Mouse (Mus musculus): Measurements from ENCODE around the gene Echdc2.
"Not testable (repeated sequence)": the region's sequence is repeated elsewhere in the genome, so short reads cannot be mapped to it uniquely, and the experiment has no call there.

Echdc2 gene

GRCm38 (mm10) chr4:108165152-108165895, at the start of gene Echdc2:
TSS of gene Echdc2 (plus strand) at chr4:108165437.
- peak; percentile 78 for DNase-seq (ENCODE audit: low spot score)

- no peak for DNase-seq (ENCODE audit: low spot score)
These were observed 48.8 kb upstream of the Echdc2 start for GRCm38 (mm10) chr4:108116466-108116865.

GRCm38 (mm10) chr4:108117488-108117887, 47.7 kb upstream of the Echdc2 start:
- DNase-seq (ENCODE audit: low spot score), result no peak

GRCm38 (mm10) chr4:108117924-108118876, 47.0 kb upstream of the Echdc2 start:
- DNase-seq (ENCODE audit: low spot score), result peak; percentile 93

GRCm38 (mm10) chr4:108124104-108124503, 41.1 kb upstream of the Echdc2 start:
- no peak for DNase-seq (ENCODE audit: low spot score)

GRCm38 (mm10) chr4:108126260-108126659, 39.0 kb upstream of the Echdc2 start:
- no peak for DNase-seq (ENCODE audit: low spot score)

- no peak for DNase-seq (ENCODE audit: low spot score)
These were observed 37.7 kb upstream of the Echdc2 start for GRCm38 (mm10) chr4:108127516-108127915.

- DNase-seq (ENCODE audit: low spot score), result no peak
These were observed 36.9 kb upstream of the Echdc2 start for GRCm38 (mm10) chr4:108128339-108128738.

- DNase-seq (ENCODE audit: low spot score), result no peak
These were observed 34.8 kb upstream of the Echdc2 start for GRCm38 (mm10) chr4:108130452-108130851.

- DNase-seq (ENCODE audit: low spot score), result no peak
These were observed 28.3 kb upstream of the Echdc2 start for GRCm38 (mm10) chr4:108136938-108137337.

GRCm38 (mm10) chr4:108143178-108143577, 22.1 kb upstream of the Echdc2 start:
- not testable (repeated sequence) for DNase-seq (ENCODE audit: low spot score)

GRCm38 (mm10) chr4:108143778-108144177, 21.5 kb upstream of the Echdc2 start:
- DNase-seq (ENCODE audit: low spot score), result no peak

GRCm38 (mm10) chr4:108144880-108145279, 20.4 kb upstream of the Echdc2 start, which contains the start of gene Scp2:
TSS of gene Scp2 (minus strand) at chr4:108144998.
- DNase-seq (ENCODE audit: low spot score), result no peak

GRCm38 (mm10) chr4:108145554-108145953, 19.7 kb upstream of the Echdc2 start:
- DNase-seq (ENCODE audit: low spot score), result not testable (repeated sequence)

- not testable (repeated sequence) for DNase-seq (ENCODE audit: low spot score)
These were observed 10.1 kb upstream of the Echdc2 start for GRCm38 (mm10) chr4:108155141-108155540.

GRCm38 (mm10) chr4:108161936-108162335, 3.3 kb upstream of the Echdc2 start:
- DNase-seq (ENCODE audit: low spot score), result no peak

GRCm38 (mm10) chr4:108163291-108163690, 1.9 kb upstream of the Echdc2 start:
- DNase-seq (ENCODE audit: low spot score), result no peak

- DNase-seq (ENCODE audit: low spot score), result no peak
These were observed 1.6 kb downstream of the Echdc2 start for GRCm38 (mm10) chr4:108166874-108167273.

GRCm38 (mm10) chr4:108168056-108168455, 2.8 kb downstream of the Echdc2 start:
- DNase-seq (ENCODE audit: low spot score), result no peak

GRCm38 (mm10) chr4:108182278-108182677, 17.0 kb downstream of the Echdc2 start:
- DNase-seq (ENCODE audit: low spot score), result no peak

GRCm38 (mm10) chr4:108192821-108193323, 27.6 kb downstream of the Echdc2 start:
- DNase-seq (ENCODE audit: low spot score), result no peak

GRCm38 (mm10) chr4:108196277-108196855, 31.1 kb downstream of the Echdc2 start:
- DNase-seq (ENCODE audit: low spot score), result peak; percentile 47

Data from embryo, embryonic 10.5 days (tissue).